Mouse (Mus musculus): ENCODE results near the gene Gm3739. TPM values are rescaled to one million over a fixed set of nuclear protein-coding genes. Genes with fewer than 3 reads are reported as not detected.

The Gm3739 gene
- under 1 TPM in 1 of 2 experiments, not detected in 1; 0.27 TPM for total RNA-seq (2023)

DNA sequence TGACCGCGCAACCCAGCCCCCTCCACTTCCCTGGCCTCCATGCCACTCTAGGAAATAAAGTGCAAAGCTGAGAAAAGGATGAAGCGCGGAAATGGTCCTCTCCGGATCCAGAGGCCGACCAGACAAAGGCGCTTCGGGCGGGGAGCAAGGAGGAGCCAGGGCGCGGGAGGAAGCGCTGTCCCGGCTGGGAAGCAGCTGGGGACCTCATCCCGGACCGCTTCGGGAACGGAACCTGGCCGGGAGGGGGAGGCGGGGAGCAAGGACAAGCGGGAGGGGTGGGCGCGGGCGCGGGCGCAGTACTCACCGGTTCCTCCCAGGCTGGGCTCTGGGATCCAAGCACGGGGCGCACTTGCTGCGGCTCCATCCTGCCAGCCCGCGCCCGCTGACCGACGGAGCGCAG lies at the start of gene Gm3739:
TSS of gene Gm3739 (minus strand) at position 389 of the 400 bp plus-strand sequence.

GRCm38 (mm10) chr14:7332295-7332694 lies 17.4 kb upstream of the Gm3739 start, which contains the start of gene Gm5797:
Gm5797 (minus strand) TSS chr14:7332395.

GRCm38 (mm10) chr14:7264614-7265013 lies 50.2 kb downstream of the Gm3739 start, which contains the start of gene Gm3727:
Gm3727 (minus strand) TSS chr14:7264714.

Other genes starting within 250 kb of the Gm3739 start
- not detected for gene Gm3696, start 214.4 kb downstream of the Gm3739 start, total RNA-seq (2023)
- gene Gm6676, start 189.6 kb downstream of the Gm3739 start, total RNA-seq (2023), result not detected
- not detected for gene Gm3512, start 140.5 kb downstream of the Gm3739 start, total RNA-seq (2023)
- gene Gm16434, start 120.5 kb downstream of the Gm3739 start, total RNA-seq (2023), result not detected
- not detected for gene Gm3727, start 50.3 kb downstream of the Gm3739 start, total RNA-seq (2023)
- gene Gm5797, start 17.3 kb upstream of the Gm3739 start, total RNA-seq (2023), result not detected
- not detected for gene Gm8374, start 50.1 kb upstream of the Gm3739 start, total RNA-seq (2023)
- gene Gm3755, start 135.9 kb upstream of the Gm3739 start, total RNA-seq (2023), result not detected
- gene Gm3752, start 168.7 kb upstream of the Gm3739 start, total RNA-seq (2023), result not detected

Data from B cell, adult 67 days (primary cell).